Mouse (Mus musculus) embryonic facial prominence, embryonic 10.5 days (tissue): ENCODE data around the gene Zglp1. TPM values are rescaled to one million over a fixed set of nuclear protein-coding genes. Genes with fewer than 3 reads are reported as not detected.
A peak's percentile ranks its signal among the peaks of the same experiment; 100 is the strongest.

Experiments
- DNase-seq: peaks from one replicate; pipeline ENCODE4 v3.0.0-alpha.2; 2017; ENCODE audit warnings: low spot score
- H3K27ac ChIP-seq: fragments of 300-500 bp; sonication (generic); replicated peaks from 2 replicates; pipeline ENCODE4 v1.5.1; 2016; ENCODE audit warnings: mild to moderate bottlenecking
- H3K27me3 ChIP-seq: fragments of 300-500 bp; sonication (generic); replicated peaks from 2 replicates; pipeline ENCODE4 v1.6.1; 2016; ENCODE audit warnings: low read depth, mild to moderate bottlenecking; ENCODE audit not compliant: poor library complexity, severe bottlenecking
- H3K36me3 ChIP-seq: fragments of 300-500 bp; sonication (generic); replicated peaks from 2 replicates; pipeline ENCODE4 v1.6.1; 2016; ENCODE audit warnings: mild to moderate bottlenecking, moderate library complexity
- H3K4me1 ChIP-seq: fragments of 300-500 bp; sonication (generic); 2 replicates; pipeline ENCODE4 v1.6.1; 2016
- H3K4me3 ChIP-seq: fragments of 300-500 bp; sonication (generic); 2 replicates; pipeline ENCODE4 v1.5.1; 2016; ENCODE audit warnings: mild to moderate bottlenecking, moderate library complexity
- H3K9me3 ChIP-seq: fragments of 300-500 bp; sonication (generic); 2 replicates; pipeline ENCODE4 v1.6.1; 2016; ENCODE audit warnings: mild to moderate bottlenecking
- WGBS: fragments of 180-500 bp; shearing (Covaris S2); methylation state at CpG from one replicate; pipeline ENCODE4 v1.1.7; 2016; 5-methylcytosine and 5-hydroxymethylcytosine counted together
- polyA plus RNA-seq: library from polyadenylated mRNA; unstranded; fragments of >200 nt; fragmentation: Nextera tagmentation; extraction: Ambion mirVana; gene quantifications from 2 replicates; pipeline ENCODE4 v1.2.1, GENCODE M21; 2016

The Zglp1 gene
- polyA plus RNA-seq, 1 experiment from 2014 or later = 1.8 TPM

DNA sequence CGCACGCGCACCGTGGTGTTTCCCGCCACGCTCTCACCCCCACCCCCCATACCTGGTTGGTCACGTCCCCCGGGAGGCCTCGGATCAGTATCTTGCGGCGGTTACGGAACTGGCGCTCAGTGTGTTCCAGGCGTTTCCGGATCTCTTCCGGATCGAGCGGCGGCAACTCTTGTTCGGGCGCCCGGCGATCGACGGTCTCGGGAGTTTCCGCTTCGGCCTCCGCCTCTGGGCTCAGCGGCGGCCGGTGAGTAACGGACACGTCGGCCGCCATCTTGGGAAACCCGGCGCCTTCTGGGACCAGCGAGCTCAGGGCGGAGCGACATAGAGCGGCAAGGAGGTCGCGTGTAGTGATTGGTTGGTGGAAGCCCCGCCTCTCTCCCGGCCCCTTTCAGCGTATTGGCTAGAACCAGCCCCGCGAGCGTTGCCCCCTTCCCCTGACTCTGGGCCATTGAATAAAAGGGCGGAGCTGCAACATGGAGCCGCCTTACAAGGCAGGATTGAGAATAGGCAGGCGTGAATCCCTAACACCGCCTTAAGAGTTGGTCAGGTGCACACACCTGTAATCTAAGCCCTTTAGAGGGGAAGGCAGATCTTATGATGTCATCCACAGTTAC lies 24.9 kb upstream of the Zglp1 start, which contains the start of the genes Gm38431 and Raver1:
Gm38431 (minus strand) TSS at position 291 of the 614 bp plus-strand sequence.
Raver1 (minus strand) TSS at position 302 of the 614 bp plus-strand sequence.
- Histone ChIP-seq H3K4me3 (peak within 1 kb of the TSS; percentile 79), H3K27me3 (no peaks in the 10 kb centered on the region), H3K9me3 (no peaks in the 10 kb centered on the region), H3K36me3 (peaks cover 46% of the 10 kb centered on the region), H3K4me1 (peaks cover 27% of the 10 kb centered on the region), H3K27ac (peak within 1 kb of the TSS; percentile 95)
- WGBS = under 1% methylated on average over 54 of the region's 54 CpGs
- peak; percentile 98 for DNase-seq

DNA sequence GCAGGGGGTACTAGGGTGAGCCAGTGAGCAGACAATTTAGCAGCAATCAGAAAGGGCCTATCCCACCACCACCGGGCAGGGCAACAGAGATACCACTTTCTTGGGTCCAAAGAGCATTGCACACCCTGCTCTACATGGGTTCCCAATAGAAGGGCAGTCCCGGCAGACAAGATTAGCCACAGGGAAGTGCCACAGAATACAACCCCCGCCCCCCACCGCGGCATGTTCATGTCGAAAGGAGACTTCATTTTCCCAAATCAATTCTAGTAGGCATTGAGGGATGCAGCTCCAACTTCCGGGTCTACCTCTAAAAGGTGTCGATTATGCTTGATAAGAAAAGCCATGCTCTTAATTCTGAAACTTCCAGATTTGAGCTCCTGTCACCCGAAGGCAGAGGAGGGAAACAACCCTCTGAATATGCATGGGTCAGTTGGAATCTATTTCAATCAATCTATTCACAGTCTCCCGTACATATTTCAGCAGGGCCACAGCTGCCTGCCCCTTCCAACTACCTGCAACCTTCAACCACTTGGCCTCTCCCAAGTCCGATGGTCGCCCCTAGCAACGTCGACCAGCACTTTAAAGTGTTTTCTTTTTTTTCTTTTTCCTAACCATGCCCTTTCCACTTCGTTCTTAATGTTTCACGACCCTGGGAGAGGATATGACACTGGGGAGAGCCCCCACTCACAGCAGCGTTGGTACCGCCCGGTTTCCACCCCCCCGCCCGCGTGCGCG lies 24.2 kb upstream of the Zglp1 start:
- H3K27ac ChIP-seq = peak overlapping the region; percentile 95
- peaks cover 52% of the 10 kb centered on the region for H3K36me3 ChIP-seq
- H3K27me3 ChIP-seq = no peaks in the 10 kb centered on the region
- WGBS = 5% methylated on average over 24 of the region's 24 CpGs
- H3K4me1 ChIP-seq = peaks cover 27% of the 10 kb centered on the region
- H3K4me3 ChIP-seq = peak overlapping the region; percentile 79
- no peaks in the 10 kb centered on the region for H3K9me3 ChIP-seq
- DNase-seq = no peak

DNA sequence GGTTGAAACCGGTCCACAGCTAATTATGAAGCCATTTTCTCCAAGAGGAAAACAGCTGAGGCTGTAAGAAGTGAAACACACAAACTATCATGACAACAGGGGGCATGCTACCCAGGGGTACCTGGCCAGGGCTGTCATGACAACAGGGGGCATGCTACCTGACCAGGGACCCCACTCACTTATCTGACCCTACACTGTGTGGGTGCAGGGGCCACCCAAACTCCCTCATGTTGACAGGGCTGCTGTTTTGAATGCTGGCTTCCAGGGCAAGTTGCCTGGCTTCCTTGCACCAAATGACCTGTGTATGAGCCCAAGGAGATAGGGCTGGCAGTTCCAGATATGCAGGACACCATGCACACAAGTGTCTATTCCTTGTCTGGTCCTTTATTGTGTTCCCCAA lies 23.6 kb upstream of the Zglp1 start:
- Histone ChIP-seq H3K27me3 (no peaks in the 10 kb centered on the region), H3K4me3 (peak overlapping the region; percentile 79), H3K9me3 (no peaks in the 10 kb centered on the region), H3K36me3 (peaks cover 58% of the 10 kb centered on the region), H3K4me1 (peaks cover 24% of the 10 kb centered on the region), H3K27ac (peak overlapping the region; percentile 95; the same call in 1 of the 2 replicates)
- DNase-seq = no peak
- 96% methylated on average over 1 of the region's 1 CpGs for WGBS

DNA sequence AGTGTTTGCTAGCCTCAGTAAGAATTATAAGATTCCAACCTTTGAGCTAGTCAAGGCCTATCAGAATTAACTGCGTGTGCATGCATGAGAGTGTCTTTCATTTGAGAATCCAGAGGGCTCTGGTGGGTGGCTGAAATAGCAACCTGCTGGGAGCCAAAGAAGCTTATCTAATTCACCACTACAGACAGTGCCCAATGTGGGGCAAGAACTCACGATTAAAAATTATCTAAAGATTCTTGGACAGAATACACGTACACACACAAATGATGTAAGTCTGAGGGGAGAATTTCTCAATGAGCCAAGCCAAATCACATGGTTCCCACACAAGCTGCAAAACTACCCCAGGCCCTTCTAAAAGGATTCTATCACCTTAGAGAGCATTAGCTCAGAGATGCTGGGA lies 16.4 kb upstream of the Zglp1 start:
- Histone ChIP-seq H3K36me3 (peaks cover 100% of the 10 kb centered on the region), H3K9me3 (no peaks in the 10 kb centered on the region), H3K27ac (no peak overlapping the region), H3K4me3 (no peak overlapping the region), H3K27me3 (no peaks in the 10 kb centered on the region), H3K4me1 (no peaks in the 10 kb centered on the region)
- WGBS = 93% methylated on average over 3 of the region's 3 CpGs
- no peak for DNase-seq

DNA sequence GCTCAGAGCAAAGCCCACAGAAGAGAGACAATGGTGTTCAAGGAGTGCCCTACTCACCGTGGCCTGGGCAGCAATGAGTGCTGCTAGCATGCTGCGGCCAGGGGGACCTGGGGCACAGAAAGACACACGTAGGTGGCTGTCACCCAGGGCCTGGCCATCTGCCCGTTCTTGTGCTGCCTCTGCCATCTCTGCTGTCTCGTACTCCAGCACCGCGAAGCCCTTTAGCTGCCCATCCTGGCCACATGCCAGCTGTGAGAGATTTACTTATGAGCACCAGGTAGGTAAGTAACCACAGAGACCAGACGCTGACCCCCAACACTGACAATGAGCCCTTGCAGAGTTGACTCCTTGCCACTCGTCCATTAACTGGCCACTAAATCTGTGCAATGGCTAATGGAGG lies 14.2 kb upstream of the Zglp1 start:
- WGBS = 92% methylated on average over 9 of the region's 9 CpGs
- Histone ChIP-seq H3K4me3 (no peak overlapping the region), H3K4me1 (no peaks in the 10 kb centered on the region), H3K9me3 (no peaks in the 10 kb centered on the region), H3K27ac (no peak overlapping the region), H3K27me3 (no peaks in the 10 kb centered on the region), H3K36me3 (peaks cover 100% of the 10 kb centered on the region)
- no peak for DNase-seq

DNA sequence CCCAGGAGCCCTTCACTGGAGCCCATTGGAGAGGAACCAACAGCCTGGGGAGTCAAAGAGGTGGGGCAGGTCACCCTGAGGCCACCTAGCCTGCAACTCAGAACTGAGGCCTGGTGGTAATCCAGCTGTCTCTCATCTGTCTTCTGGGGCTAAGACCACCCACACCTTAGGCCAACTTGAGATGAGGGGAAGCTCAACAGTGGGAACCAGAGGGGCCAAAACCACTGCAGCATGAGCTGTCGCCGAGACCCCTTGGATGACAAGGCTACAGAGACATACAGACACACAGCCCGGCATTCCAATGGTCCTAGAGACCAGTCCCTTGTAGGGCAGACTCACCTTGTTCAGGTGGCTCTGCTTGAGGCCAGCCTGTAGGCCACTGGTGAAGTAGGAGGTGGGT lies 8.7 kb upstream of the Zglp1 start:
- DNase-seq = no peak
- peaks cover 81% of the 10 kb centered on the region for H3K36me3 ChIP-seq
- H3K4me3 ChIP-seq = no peak overlapping the region
- WGBS = 92% methylated on average over 3 of the region's 3 CpGs
- peaks cover 18% of the 10 kb centered on the region for H3K4me1 ChIP-seq
- H3K27me3 ChIP-seq = no peaks in the 10 kb centered on the region
- H3K27ac ChIP-seq = no peak overlapping the region
- no peaks in the 10 kb centered on the region for H3K9me3 ChIP-seq

DNA sequence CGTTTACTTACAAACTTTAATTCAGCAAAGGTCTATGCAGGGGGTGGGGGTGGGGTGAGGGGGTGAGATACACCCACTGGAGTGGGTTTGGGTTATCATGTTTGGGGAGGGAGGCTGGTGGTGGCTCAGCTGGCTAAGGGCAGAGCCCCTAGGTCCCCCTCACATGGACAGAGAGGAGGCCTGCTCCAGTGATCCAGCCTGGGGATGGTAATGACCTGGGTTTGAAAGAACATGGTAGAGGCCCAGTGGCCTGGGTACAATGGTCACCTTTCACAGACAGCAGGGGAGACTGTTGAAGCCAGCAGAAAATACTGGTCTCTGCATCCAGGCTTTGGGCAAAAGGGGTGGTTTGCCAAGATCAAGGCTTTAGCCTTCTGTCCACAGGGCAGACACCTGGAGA lies 7.3 kb upstream of the Zglp1 start:
- H3K4me3 ChIP-seq = no peak overlapping the region
- H3K36me3 ChIP-seq = peaks cover 80% of the 10 kb centered on the region
- H3K4me1 ChIP-seq = peaks cover 18% of the 10 kb centered on the region
- no peak overlapping the region for H3K27ac ChIP-seq
- no peaks in the 10 kb centered on the region for H3K9me3 ChIP-seq
- DNase-seq = no peak
- 83% methylated on average over 1 of the region's 1 CpGs for WGBS
- no peaks in the 10 kb centered on the region for H3K27me3 ChIP-seq

DNA sequence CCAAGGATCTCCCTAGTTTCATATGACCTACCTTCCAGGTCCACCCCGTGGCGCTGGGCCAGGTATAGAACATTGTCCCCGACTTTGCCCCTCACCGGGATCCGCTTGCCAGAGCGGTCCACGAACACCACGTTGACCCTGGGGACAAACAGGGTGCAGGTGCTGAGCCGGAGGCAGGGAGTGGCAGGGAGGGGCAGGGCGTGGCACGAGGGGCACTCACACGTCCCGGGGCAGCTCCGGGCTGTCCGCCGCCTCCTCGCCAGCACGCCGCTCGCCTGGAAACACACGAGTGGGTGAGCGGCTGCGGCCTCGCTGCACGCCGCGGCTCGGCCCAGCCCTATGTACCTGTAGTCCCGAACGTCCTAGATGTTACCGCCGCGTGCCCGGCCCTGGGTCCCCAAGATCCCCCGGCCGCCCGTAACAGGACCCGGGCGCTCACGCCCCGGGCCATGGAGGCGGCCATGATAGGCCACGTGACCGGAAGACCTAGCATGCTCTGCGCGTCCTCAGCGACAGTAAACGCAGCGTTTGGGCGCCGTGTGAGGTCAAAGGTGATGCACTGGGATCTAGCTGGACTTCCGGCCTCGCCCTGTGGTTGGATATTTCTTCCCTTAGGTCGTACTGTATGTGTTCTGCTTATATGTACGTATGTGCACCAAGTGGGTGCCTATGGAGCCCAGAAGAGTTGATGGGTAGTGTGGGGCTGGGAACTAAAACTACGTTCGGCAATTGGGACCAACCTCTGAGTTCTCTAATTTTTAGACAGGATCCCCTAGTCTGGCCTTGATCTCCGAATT lies 6.3 kb upstream of the Zglp1 start, which contains the start of the genes Gm49373 and Fdx1l:
Gm49373 (minus strand) TSS at position 53 of the 797 bp plus-strand sequence.
Fdx1l (minus strand) TSS at position 571 of the 797 bp plus-strand sequence.
- Histone ChIP-seq H3K4me3 (peak within 1 kb of the TSS; percentile 96), H3K27me3 (no peaks in the 10 kb centered on the region), H3K4me1 (peaks cover 18% of the 10 kb centered on the region), H3K9me3 (no peaks in the 10 kb centered on the region), H3K36me3 (peaks cover 76% of the 10 kb centered on the region), H3K27ac (peak within 1 kb of the TSS; percentile 92)
- peak; percentile 91 for DNase-seq
- WGBS = 3% methylated on average over 58 of the region's 58 CpGs

DNA sequence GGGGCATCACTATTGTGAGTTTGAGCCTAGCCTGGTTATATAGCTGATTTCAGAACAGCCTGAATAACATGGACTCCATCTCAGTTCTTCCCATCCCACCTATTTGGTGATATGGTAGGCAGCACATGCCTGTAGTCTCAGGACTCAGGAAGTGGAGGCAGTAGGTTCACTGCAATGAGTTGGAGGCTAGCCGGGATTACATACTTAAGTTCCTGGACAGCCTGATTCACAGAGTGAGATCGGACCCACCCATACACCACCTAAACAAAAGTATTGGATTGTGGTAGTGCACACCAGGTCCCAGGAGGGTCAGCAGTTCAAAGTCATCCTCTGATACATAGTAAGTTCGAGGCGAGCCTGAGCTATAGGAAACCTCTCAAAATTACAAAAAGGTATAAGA lies 5.7 kb upstream of the Zglp1 start:
- Histone ChIP-seq H3K4me1 (peaks cover 18% of the 10 kb centered on the region), H3K36me3 (peaks cover 76% of the 10 kb centered on the region), H3K27me3 (no peaks in the 10 kb centered on the region), H3K27ac (peak overlapping the region; percentile 92), H3K9me3 (no peaks in the 10 kb centered on the region), H3K4me3 (peak overlapping the region; percentile 96)
- 18% methylated on average over 4 of the region's 4 CpGs for WGBS
- DNase-seq = no peak

DNA sequence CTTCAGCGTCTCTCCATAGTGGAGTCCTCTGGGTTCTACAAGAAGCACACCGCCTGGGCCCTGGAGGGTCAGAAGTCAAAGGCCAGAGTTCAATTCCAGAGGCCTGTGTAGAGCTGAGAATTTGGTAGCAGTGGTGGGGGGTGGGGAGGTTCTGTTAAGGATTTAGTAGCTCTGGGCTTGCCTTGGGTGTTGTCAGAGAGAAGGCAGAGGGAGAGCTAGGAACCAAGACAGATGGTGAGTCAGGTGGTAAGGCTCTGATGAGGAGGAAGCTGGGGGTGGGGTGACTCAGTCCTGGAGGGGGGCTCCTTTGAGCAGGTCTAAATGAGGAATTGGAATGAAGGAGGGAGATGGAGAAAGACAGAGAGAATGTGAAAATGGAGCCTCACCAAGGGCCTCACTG lies 4.0 kb downstream of the Zglp1 start:
- 74% methylated on average over 2 of the region's 2 CpGs for WGBS
- H3K4me1 ChIP-seq = no peaks in the 10 kb centered on the region
- H3K27me3 ChIP-seq = no peaks in the 10 kb centered on the region
- H3K4me3 ChIP-seq = no peak overlapping the region
- no peak overlapping the region for H3K27ac ChIP-seq
- no peaks in the 10 kb centered on the region for H3K9me3 ChIP-seq
- no peak for DNase-seq
- peaks cover 54% of the 10 kb centered on the region for H3K36me3 ChIP-seq

DNA sequence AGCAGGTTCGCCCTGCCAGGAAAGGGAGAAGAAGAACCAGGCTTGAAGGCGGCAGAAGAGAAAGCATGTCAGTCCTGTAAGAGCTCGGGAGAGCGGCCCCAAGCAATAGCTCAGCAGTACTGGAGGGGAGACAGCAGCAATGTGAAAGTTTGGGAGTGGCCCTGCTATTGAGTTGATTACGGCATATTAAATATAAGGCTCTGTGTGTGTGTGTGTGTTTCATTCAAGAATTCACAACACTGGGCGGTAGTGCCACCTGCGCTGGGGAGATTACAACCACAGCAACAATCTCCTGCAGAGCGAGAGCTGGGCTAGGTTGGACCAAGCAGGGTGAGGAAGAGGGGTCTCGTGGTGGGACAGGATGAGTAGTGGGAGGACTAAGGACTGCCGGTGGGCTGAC lies 15.3 kb downstream of the Zglp1 start:
- Histone ChIP-seq H3K4me3 (no peak overlapping the region), H3K4me1 (0 out of 2 replicates have a peak, but pooled peaks cover 3% of the 10 kb centered on the region), H3K9me3 (no peaks in the 10 kb centered on the region), H3K36me3 (no peaks in the 10 kb centered on the region), H3K27me3 (0 out of 2 replicates have a peak, but pooled peaks cover 6% of the 10 kb centered on the region), H3K27ac (no peak overlapping the region)
- 68% methylated on average over 10 of the region's 10 CpGs for WGBS
- no peak for DNase-seq

DNA sequence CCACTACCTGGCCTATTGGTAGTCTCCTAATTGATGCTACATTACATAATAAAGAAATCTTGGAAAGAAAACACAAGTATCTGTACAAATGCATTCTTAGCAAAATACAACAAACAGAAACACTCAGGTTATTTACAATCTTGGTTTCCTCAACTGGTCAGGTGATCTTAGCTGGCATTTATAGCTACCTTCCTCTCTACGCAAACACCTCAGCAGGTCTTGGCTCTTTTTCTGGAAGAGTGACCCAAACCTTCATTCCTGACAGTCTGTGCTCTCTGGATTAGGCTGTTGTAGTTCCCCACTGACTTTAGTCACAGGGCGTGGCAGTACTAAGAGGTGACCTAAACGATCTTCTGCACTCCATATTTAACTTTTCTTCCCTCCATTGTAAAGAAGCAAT lies 21.7 kb downstream of the Zglp1 start:
- H3K4me3 ChIP-seq = no peak overlapping the region
- H3K27me3 ChIP-seq = peaks cover 16% of the 10 kb centered on the region
- no peak overlapping the region for H3K27ac ChIP-seq
- 0 out of 2 replicates have a peak, but pooled peaks cover 8% of the 10 kb centered on the region for H3K4me1 ChIP-seq
- H3K36me3 ChIP-seq = no peaks in the 10 kb centered on the region
- DNase-seq = no peak
- 83% methylated on average over 3 of the region's 3 CpGs for WGBS
- no peaks in the 10 kb centered on the region for H3K9me3 ChIP-seq
